Comparison of ENCODE assay signal across 12 mouse cellular contexts in the genomic region with DNA sequence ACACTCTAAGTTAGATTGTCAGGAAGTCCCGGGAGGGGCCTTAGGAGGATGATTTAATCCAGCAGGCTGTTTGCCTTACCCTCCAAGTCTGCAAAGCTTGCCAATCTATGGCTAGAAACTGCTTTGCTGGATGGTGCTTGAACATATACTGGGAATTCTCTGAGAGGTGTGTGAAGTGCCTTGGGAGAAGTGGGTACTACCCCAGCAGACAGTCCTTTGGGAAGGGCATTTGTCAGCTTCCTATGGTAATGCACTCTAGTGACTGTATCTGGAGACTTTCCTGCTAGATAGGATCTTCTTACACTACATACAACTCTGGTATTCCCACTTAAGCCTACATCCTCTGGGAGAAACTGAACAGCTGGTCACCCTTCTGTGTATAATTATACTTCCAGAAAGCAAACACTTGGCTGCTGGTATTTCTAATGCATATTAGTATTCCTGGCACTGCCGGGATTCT.
A peak's percentile ranks its signal among the peaks of the same experiment; 100 is the strongest.
DNase-seq lines count a peak whose midpoint lies in the region; ATAC-seq lines count a peak whose summit lies in the region.
"Had no signal": no experiment of that assay in that cellular context is flagged by ENCODE, and none has a peak within 500 bp of the region (broad histone marks: within the 10 kb centered on the region; RNA-seq: fewer than 3 reads in every experiment).

No protein-coding gene starts in this region.

- 0 out of 2 replicates have a peak, but pooled peaks cover 3% of the 10 kb centered on the region for H3K9me3 ChIP-seq in forebrain, embryonic 13.5 days (replicated peaks)
- no peaks in the 10 kb centered on the region for H3K9me3 ChIP-seq in forebrain, embryonic 10.5 days
- no peaks in the 10 kb centered on the region for H3K9me3 ChIP-seq in lung, embryonic 15.5 days
- H3K9me3 ChIP-seq in limb, embryonic 12.5 days, result no peaks in the 10 kb centered on the region

- H3K36me3 ChIP-seq in forebrain, embryonic 13.5 days (ENCODE audit: poor library complexity, severe bottlenecking), result no peaks in the 10 kb centered on the region
- H3K36me3 ChIP-seq in forebrain, embryonic 10.5 days (replicated peaks), result no peaks in the 10 kb centered on the region
- no peaks in the 10 kb centered on the region for H3K36me3 ChIP-seq in lung, embryonic 15.5 days
- no peaks in the 10 kb centered on the region for H3K36me3 ChIP-seq in limb, embryonic 12.5 days

- H3K27ac ChIP-seq in forebrain, embryonic 13.5 days, result no peak overlapping the region
- no peak overlapping the region for H3K27ac ChIP-seq in forebrain, embryonic 10.5 days
- peak overlapping the region; percentile 37; the same call in 1 of the 2 replicates for H3K27ac ChIP-seq in lung, embryonic 15.5 days
- H3K27ac ChIP-seq in limb, embryonic 12.5 days, result 0 out of 2 replicates have a peak overlapping the region, but pooled peaks have one; percentile 18

- H3K4me3 ChIP-seq in forebrain, embryonic 13.5 days, result no peak overlapping the region
- H3K4me3 ChIP-seq in forebrain, embryonic 10.5 days, result no peak overlapping the region
- H3K4me3 ChIP-seq in lung, embryonic 15.5 days, result no peak overlapping the region
- H3K4me3 ChIP-seq in limb, embryonic 12.5 days (replicated peaks), result no peak overlapping the region

- WGBS in forebrain, embryonic 13.5 days, result 80% methylated on average over 2 of the region's 2 CpGs
- 96% methylated on average over 2 of the region's 2 CpGs for WGBS in forebrain, embryonic 10.5 days
- WGBS in lung, embryonic 15.5 days, result 40% methylated on average over 2 of the region's 2 CpGs
- WGBS in limb, embryonic 12.5 days, result 76% methylated on average over 2 of the region's 2 CpGs

- H3K27me3 ChIP-seq in forebrain, embryonic 13.5 days, result no peaks in the 10 kb centered on the region
- H3K27me3 ChIP-seq in forebrain, embryonic 10.5 days (ENCODE audit: poor library complexity, severe bottlenecking), result no peaks in the 10 kb centered on the region
- H3K27me3 ChIP-seq in lung, embryonic 15.5 days, result no peaks in the 10 kb centered on the region
- H3K27me3 ChIP-seq in limb, embryonic 12.5 days, result no peaks in the 10 kb centered on the region

- ATAC-seq in forebrain, embryonic 13.5 days, result peak; percentile 85
- ATAC-seq in lung, embryonic 15.5 days (ENCODE audit: borderline replicate concordance, extremely low read depth, low FRiP score, low TSS enrichment), result no peak
- no peak for ATAC-seq in limb, embryonic 12.5 days (ENCODE audit: insufficient number of reproducible peaks, insufficient read depth, low FRiP score, low TSS enrichment, low read depth)

- no peaks in the 10 kb centered on the region for H3K4me1 ChIP-seq in forebrain, embryonic 13.5 days
- H3K4me1 ChIP-seq in forebrain, embryonic 10.5 days, result no peaks in the 10 kb centered on the region
- H3K4me1 ChIP-seq in lung, embryonic 15.5 days, result peaks cover 17% of the 10 kb centered on the region
- peaks cover 10% of the 10 kb centered on the region for H3K4me1 ChIP-seq in limb, embryonic 12.5 days (replicated peaks)

- H3K9ac ChIP-seq in forebrain, embryonic 13.5 days, result no peak overlapping the region
- H3K9ac ChIP-seq in lung, embryonic 15.5 days, result no peak overlapping the region
- no peak overlapping the region for H3K9ac ChIP-seq in limb, embryonic 12.5 days (replicated peaks)

- H3K4me2 ChIP-seq in forebrain, embryonic 13.5 days, result no peak overlapping the region
- H3K4me2 ChIP-seq in lung, embryonic 15.5 days, result no peak overlapping the region
- no peak overlapping the region for H3K4me2 ChIP-seq in limb, embryonic 12.5 days

- no peak for DNase-seq in forebrain, embryonic 10.5 days (ENCODE audit: extremely low spot score, low spot score)
- DNase-seq in lung, postnatal 36 days, result no peak
- peak; percentile 26 for DNase-seq in brain, embryonic 18.5 days (ENCODE audit: low read depth, low spot score)
- DNase-seq in urinary bladder, postnatal 25 days (ENCODE audit: low spot score), result no peak
- no peak for DNase-seq in urinary bladder, adult 2 months (ENCODE audit: low spot score)
- DNase-seq: cerebellum, adult 9-10 months; kidney, postnatal 14 days; right cerebral cortex, adult 18-20 months; thymus, postnatal 4 days had no signal

Comparison
In these comparisons a context has a peak if more than half of its experiments do, and no peak if none do; other contexts are left out.
1. H3K27ac ChIP-seq: peak in lung, embryonic 15.5 days (single experiment) and limb, embryonic 12.5 days (single experiment); none in forebrain, embryonic 13.5 days (single experiment) and forebrain, embryonic 10.5 days (single experiment).